Mouse (Mus musculus) forebrain, embryonic 13.5 days (tissue): ENCODE data around the gene Dtx1. TPM values are rescaled to one million over a fixed set of nuclear protein-coding genes. Genes with fewer than 3 reads are reported as not detected.

ENCODE experiments used
- ATAC-seq: fragments of 200-750 bp; cut with Nextera tagmentation; 2 replicates; pipeline ENCODE4 v1.8.0; 2017
- H3K27ac ChIP-seq: fragments of 300-500 bp; sonication (generic); 2 replicates; pipeline ENCODE4 v1.5.1; 2015; ENCODE audit warnings: inconsistent platforms, mild to moderate bottlenecking, moderate library complexity
- H3K27me3 ChIP-seq: fragments of 300-500 bp; sonication (generic); 2 replicates; pipeline ENCODE4 v1.6.1; 2015; ENCODE audit warnings: mild to moderate bottlenecking, inconsistent platforms
- H3K36me3 ChIP-seq: fragments of 300-500 bp; sonication (generic); 2 replicates; pipeline ENCODE4 v1.6.1; 2015; ENCODE audit warnings: mild to moderate bottlenecking, inconsistent platforms; ENCODE audit not compliant: poor library complexity, severe bottlenecking
- H3K4me1 ChIP-seq: fragments of 300-500 bp; sonication (generic); 2 replicates; pipeline ENCODE4 v1.6.1; 2015; ENCODE audit warnings: inconsistent platforms
- H3K4me2 ChIP-seq: fragments of 300-500 bp; sonication (generic); 2 replicates; pipeline ENCODE4 v1.6.1; 2015; ENCODE audit warnings: inconsistent platforms, mild to moderate bottlenecking, moderate library complexity
- H3K4me3 ChIP-seq: fragments of 300-500 bp; sonication (generic); 2 replicates; pipeline ENCODE4 v1.5.1; 2015; ENCODE audit warnings: mild to moderate bottlenecking, inconsistent platforms
- H3K9ac ChIP-seq: fragments of 300-500 bp; sonication (generic); 2 replicates; pipeline ENCODE4 v1.6.1; 2015; ENCODE audit warnings: mild to moderate bottlenecking, inconsistent platforms
- H3K9me3 ChIP-seq: fragments of 300-500 bp; sonication (generic); replicated peaks from 2 replicates; pipeline ENCODE4 v1.6.1; 2016; ENCODE audit warnings: inconsistent platforms
- WGBS: fragments of 180-500 bp; shearing (Covaris S2); methylation state at CpG from one replicate; pipeline ENCODE4 v1.1.7; 2015; 5-methylcytosine and 5-hydroxymethylcytosine counted together
- polyA plus RNA-seq: library from polyadenylated mRNA; unstranded; fragments of >200 nt; fragmentation: Nextera tagmentation; extraction: Ambion mirVana; gene quantifications from 2 replicates; pipeline ENCODE4 v1.2.1, GENCODE M21; 2015

The Dtx1 gene
- polyA plus RNA-seq, 1 experiment from 2014 or later: 18.1 TPM

DNA sequence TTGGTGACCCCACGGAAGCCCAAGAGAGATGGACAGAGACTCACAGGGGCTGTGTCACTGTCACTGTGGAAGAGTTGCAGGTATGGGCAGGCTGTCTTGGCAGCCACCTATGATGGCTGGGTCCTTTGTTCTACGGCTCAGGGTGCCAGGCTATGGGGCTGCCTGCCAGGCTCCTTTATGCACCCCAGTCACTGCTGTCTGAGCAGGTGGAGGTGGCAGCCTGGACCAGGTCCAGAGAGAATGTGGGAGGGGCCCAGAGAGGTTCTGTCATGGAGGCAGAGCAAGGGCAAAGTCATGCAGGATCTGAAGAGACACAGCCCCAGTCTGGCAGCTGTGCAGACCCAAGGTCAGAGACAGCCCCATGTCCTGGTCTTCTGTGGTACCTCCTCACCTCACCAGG lies 8.8 kb downstream of the Dtx1 start:
- H3K36me3 ChIP-seq: no peaks in the 10 kb centered on the region
- no peak overlapping the region for H3K4me2 ChIP-seq
- peaks cover 68% of the 10 kb centered on the region for H3K4me1 ChIP-seq
- H3K4me3 ChIP-seq: no peak overlapping the region
- H3K27ac ChIP-seq: no peak overlapping the region
- H3K9ac ChIP-seq: no peak overlapping the region
- WGBS: 71% methylated on average over 2 of the region's 2 CpGs
- H3K9me3 ChIP-seq: no peaks in the 10 kb centered on the region
- H3K27me3 ChIP-seq: peaks cover 13% of the 10 kb centered on the region; the same call in 1 of the 2 replicates
- no peak for ATAC-seq

GRCm38 (mm10) chr5:120702421-120702820 lies 9.3 kb downstream of the Dtx1 start:
- WGBS: 81% methylated on average over 4 of the region's 4 CpGs

DNA sequence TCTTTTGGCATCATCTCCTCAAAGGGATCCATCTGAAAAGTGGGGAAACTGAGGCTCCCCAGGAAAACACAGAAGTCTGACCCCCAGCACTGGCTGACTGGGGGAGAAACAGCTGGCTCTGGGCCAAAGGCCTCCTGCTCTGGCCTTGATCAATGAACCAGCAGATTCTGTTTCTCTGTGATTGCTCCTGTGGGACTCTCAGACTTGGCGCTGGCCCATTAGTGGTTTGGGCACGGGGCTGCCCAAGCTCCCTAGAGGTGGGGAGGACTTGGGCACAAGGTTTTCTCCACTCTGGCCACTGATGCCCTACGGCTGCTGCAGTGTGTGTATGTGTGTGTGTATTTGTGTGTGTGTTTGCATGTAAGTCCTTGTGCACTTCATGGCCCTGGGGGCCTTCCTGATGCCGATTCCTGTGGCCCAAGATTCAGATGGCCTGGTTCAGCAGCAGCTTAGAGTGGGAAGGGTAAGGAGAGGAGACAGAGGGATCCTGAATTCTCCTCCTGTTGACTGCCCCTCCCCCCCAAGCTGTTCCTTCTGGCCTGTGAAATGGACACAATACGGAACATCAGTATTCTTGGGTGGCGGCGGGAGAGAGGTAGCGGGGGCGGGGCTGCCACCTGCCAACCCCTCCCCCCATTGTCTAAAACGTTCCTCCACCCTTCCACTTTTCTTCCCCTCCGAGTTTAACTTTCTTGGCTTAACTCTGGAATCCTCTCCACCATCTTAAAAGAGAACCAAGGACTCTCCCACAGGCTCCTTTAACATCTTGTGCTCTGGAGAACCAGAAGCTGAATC lies 10.5 kb downstream of the Dtx1 start:
- H3K27me3 ChIP-seq: peaks cover 29% of the 10 kb centered on the region
- H3K36me3 ChIP-seq: no peaks in the 10 kb centered on the region
- H3K27ac ChIP-seq: no peak overlapping the region; the same call in 1 of the 2 replicates
- no peak overlapping the region for H3K4me2 ChIP-seq
- no peak overlapping the region for H3K9ac ChIP-seq
- peaks cover 51% of the 10 kb centered on the region for H3K4me1 ChIP-seq
- H3K4me3 ChIP-seq: no peak overlapping the region
- no peak for ATAC-seq
- H3K9me3 ChIP-seq: no peaks in the 10 kb centered on the region
- WGBS: 47% methylated on average over 11 of the region's 11 CpGs

More at GRCm38 (mm10) chr5:120702421-120702820, 9.3 kb downstream of the Dtx1 start:
- Histone ChIP-seq H3K4me1 (peaks cover 63% of the 10 kb centered on the region), H3K4me3 (no peak overlapping the region), H3K4me2 (no peak overlapping the region), H3K9ac (no peak overlapping the region), H3K27ac (no peak overlapping the region), H3K9me3 (no peaks in the 10 kb centered on the region), H3K27me3 (peaks cover 17% of the 10 kb centered on the region; the same call in 1 of the 2 replicates), H3K36me3 (no peaks in the 10 kb centered on the region)
- ATAC-seq: no peak

DNA sequence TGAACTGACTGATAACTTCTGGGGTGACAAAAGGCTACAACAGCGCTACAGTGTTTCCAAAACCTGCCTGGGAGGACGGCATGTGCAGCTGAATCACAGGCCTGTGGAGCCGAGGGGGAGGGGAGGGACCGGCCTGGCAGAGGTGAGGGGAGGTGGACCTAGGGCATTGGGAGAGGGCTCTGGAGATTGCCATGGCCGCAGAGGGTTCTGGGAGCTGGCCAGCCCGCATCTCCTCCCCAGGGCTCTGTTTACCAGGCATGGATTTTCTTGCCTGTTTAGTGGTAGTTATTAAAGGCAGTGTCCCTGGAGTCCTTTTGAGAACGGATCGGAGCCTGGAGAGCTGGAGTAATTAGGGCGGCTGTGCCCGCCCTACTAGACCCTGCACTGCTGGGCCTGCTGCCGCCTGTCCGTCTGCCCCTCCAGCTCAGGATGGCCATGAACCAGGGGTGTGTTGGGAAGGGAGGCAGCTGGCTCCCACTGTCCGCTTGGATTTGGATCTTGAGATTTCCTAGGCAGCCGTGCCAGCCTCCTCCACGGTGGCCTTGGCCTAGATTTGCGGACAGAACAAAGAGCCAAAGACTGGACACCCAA lies 12.8 kb downstream of the Dtx1 start:
- Histone ChIP-seq H3K27me3 (peaks cover 52% of the 10 kb centered on the region), H3K36me3 (peaks cover 8% of the 10 kb centered on the region), H3K27ac (no peak overlapping the region), H3K4me1 (peaks cover 37% of the 10 kb centered on the region), H3K4me3 (no peak overlapping the region), H3K9me3 (no peaks in the 10 kb centered on the region), H3K4me2 (no peak overlapping the region; the same call in 1 of the 2 replicates), H3K9ac (peak overlapping the region; percentile 26)
- 40% methylated on average over 16 of the region's 16 CpGs for WGBS
- no peak for ATAC-seq

DNA sequence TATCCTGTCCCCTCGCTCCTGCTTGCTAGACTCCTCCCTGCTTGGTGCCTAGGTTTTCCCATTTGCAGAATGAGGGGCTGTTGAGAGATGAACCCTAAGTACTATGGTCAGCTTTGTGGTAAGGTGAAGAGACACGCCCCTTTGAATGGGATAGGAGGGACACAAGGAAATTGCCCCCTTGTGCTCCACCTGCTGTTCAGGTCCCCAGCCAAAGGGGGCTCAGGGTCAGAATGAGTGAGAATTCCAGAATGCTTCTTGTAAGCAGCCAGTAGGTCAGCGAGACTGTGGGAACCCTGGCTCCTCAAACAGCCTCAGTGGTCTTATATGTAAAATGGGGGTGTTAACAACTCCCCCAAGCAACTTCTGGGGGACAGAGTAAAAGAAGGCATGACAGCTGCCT lies 13.5 kb downstream of the Dtx1 start:
- Histone ChIP-seq H3K4me1 (peaks cover 37% of the 10 kb centered on the region), H3K27ac (no peak overlapping the region), H3K36me3 (peaks cover 14% of the 10 kb centered on the region), H3K4me3 (no peak overlapping the region), H3K9me3 (no peaks in the 10 kb centered on the region), H3K9ac (no peak overlapping the region), H3K4me2 (no peak overlapping the region), H3K27me3 (peaks cover 59% of the 10 kb centered on the region)
- no peak for ATAC-seq
- WGBS: 65% methylated on average over 3 of the region's 3 CpGs

DNA sequence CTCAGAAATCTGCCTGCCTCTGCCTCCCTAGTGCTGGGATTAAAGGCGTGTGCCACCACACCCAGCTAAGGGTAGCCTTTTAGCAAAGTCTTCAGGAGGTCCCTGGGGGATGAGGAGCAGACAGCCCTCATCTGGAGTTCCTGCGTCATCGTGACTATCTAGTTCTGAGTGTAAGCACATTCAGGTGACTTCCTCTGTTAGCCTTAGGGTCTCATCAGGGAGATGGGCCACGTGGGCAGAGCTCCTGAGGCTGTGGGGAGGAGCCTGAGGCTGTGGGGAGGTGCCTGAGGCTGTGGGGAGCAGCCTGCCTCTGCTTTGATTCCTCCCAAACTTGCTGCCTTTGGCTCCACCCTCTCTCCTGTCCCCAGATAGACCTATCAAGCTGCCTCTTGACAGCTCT lies 14.9 kb downstream of the Dtx1 start:
- 66% methylated on average over 4 of the region's 4 CpGs for WGBS
- no peak for ATAC-seq
- no peaks in the 10 kb centered on the region for H3K9me3 ChIP-seq
- H3K9ac ChIP-seq: no peak overlapping the region
- peaks cover 14% of the 10 kb centered on the region for H3K36me3 ChIP-seq
- H3K27ac ChIP-seq: no peak overlapping the region
- H3K4me2 ChIP-seq: no peak overlapping the region
- H3K4me1 ChIP-seq: peaks cover 31% of the 10 kb centered on the region
- H3K27me3 ChIP-seq: peaks cover 67% of the 10 kb centered on the region
- H3K4me3 ChIP-seq: no peak overlapping the region

- peaks cover 25% of the 10 kb centered on the region for H3K4me1 ChIP-seq
- 80% methylated on average over 16 of the region's 16 CpGs for WGBS
- ATAC-seq: no peak
Observed at GRCm38 (mm10) chr5:120696057-120696743, 15.5 kb downstream of the Dtx1 start.

DNA sequence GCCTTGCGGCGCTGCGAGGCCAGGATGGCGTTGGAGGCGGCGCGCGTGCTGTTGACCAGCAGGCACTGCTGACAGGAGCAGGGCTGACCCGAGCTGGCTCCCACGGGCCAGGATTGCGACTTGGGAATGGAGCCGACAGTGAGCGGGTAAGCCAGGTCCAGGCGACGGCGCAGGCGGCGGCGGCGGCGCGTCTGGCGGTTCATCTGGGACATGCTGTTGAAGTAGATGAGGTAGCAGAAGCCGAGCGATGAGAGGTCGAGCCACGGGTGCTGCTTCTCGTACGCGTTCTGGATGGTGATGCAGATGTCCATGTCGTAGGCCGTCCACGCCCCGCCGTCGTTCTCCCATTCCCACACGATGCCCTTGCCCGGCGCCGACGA lies 17.0 kb downstream of the Dtx1 start:
- Histone ChIP-seq H3K9me3 (no peaks in the 10 kb centered on the region), H3K9ac (no peak overlapping the region), H3K27me3 (peaks cover 59% of the 10 kb centered on the region), H3K4me2 (peak overlapping the region; percentile 37), H3K4me1 (peaks cover 18% of the 10 kb centered on the region), H3K4me3 (peak overlapping the region; percentile 17), H3K27ac (no peak overlapping the region), H3K36me3 (peaks cover 14% of the 10 kb centered on the region)
- ATAC-seq: no peak
- 4% methylated on average over 32 of the region's 41 CpGs for WGBS

More at GRCm38 (mm10) chr5:120696057-120696743, 15.5 kb downstream of the Dtx1 start:
- Histone ChIP-seq H3K9ac (no peak overlapping the region), H3K27ac (no peak overlapping the region), H3K4me3 (no peak overlapping the region), H3K4me2 (no peak overlapping the region), H3K27me3 (peaks cover 67% of the 10 kb centered on the region), H3K9me3 (no peaks in the 10 kb centered on the region), H3K36me3 (peaks cover 14% of the 10 kb centered on the region)

DNA sequence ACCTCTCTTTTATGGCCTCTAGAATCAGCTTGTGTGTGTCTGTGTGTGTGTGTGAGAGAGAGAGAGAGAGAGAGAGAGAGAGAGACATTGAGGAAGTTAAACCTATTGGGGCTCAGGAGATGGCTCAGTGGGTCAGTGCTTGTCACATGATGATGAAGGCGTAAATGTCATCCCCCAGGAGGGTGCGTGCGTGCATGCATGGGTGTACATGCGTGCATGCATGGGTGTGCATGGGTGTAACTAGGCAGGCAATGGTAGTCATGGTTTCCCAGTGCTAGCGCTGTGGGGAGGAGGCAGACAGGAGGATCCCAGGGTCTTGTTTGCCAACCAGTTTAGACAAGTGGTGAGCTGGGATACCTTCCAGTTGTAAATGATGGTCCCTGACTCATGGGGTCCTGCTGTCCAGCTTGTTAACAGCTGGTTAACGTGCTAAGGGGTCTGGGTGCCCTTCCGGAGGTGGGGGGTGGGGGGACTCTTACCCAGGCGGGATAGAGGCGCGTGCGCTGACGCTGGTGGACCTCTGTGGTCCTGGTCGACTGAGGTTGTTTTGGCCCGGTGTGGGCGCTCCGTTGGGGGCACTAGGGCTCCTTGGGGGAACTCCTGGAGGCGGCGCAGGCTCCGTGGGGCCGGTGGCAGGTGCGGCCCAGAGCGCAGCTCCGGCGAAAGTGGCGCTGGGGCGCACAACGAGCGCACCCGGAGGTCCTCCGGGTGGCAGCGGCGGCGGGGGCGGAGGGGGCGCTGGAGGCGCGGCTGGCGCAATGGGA lies 17.6 kb downstream of the Dtx1 start:
- Histone ChIP-seq H3K36me3 (peaks cover 14% of the 10 kb centered on the region), H3K27me3 (peaks cover 59% of the 10 kb centered on the region)
- WGBS: 12% methylated on average over 38 of the region's 38 CpGs

DNA sequence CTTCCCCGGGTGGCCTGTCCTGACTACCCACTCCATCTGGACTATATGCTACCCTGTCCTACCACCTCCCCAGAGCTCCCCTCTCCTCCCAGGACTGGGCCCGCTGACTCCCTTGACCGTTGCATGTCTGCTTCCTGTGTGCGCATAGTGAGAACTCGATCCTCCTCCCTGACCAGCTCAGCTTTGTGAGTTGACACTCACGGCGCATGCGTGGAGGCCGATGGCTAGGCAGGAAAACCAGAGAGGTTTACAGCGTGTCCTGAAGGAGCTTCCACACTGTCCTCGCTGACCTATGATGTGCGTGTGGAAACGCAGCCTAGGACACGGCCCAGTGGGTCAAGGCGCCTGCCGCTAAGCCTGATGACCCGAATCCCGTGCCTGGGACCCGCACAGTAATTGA lies 19.7 kb downstream of the Dtx1 start:
- WGBS: 83% methylated on average over 19 of the region's 19 CpGs
- peaks cover 53% of the 10 kb centered on the region for H3K27me3 ChIP-seq

More for the DNA sequence above, 17.6 kb downstream of the Dtx1 start:
- peak overlapping the region; percentile 37 for H3K4me2 ChIP-seq
- H3K9ac ChIP-seq: no peak overlapping the region
- peak overlapping the region; percentile 17 for H3K4me3 ChIP-seq
- no peaks in the 10 kb centered on the region for H3K9me3 ChIP-seq
- no peak overlapping the region for H3K27ac ChIP-seq
- ATAC-seq: no peak
- H3K4me1 ChIP-seq: peaks cover 16% of the 10 kb centered on the region

GRCm38 (mm10) chr5:120690417-120690816 lies 21.3 kb downstream of the Dtx1 start:
- H3K27me3 ChIP-seq: peaks cover 44% of the 10 kb centered on the region
- no peak overlapping the region for H3K4me2 ChIP-seq
- no peak overlapping the region for H3K9ac ChIP-seq
- peaks cover 9% of the 10 kb centered on the region; the same call in 1 of the 2 replicates for H3K4me1 ChIP-seq
- 75% methylated on average over 4 of the region's 4 CpGs for WGBS
- H3K27ac ChIP-seq: no peak overlapping the region
- ATAC-seq: no peak
- H3K36me3 ChIP-seq: peaks cover 14% of the 10 kb centered on the region
- H3K9me3 ChIP-seq: no peaks in the 10 kb centered on the region
- no peak overlapping the region for H3K4me3 ChIP-seq

More for the DNA sequence above, 19.7 kb downstream of the Dtx1 start:
- H3K36me3 ChIP-seq: peaks cover 14% of the 10 kb centered on the region
- H3K9me3 ChIP-seq: no peaks in the 10 kb centered on the region
- no peak overlapping the region for H3K4me2 ChIP-seq
- H3K27ac ChIP-seq: no peak overlapping the region
- no peak overlapping the region for H3K9ac ChIP-seq
- no peak for ATAC-seq
- no peak overlapping the region for H3K4me3 ChIP-seq
- peaks cover 9% of the 10 kb centered on the region; the same call in 1 of the 2 replicates for H3K4me1 ChIP-seq
